Mouse (Mus musculus) kidney, adult 2 months (tissue): ENCODE data around the gene Tapt1. TPM values are rescaled to one million over a fixed set of nuclear protein-coding genes. Genes with fewer than 3 reads are reported as not detected.
A peak's percentile ranks its signal among the peaks of the same experiment; 100 is the strongest.

ENCODE experiments used
- DNase-seq: peaks from one replicate; pipeline ENCODE4 v3.0.0; 2021
- H3K27ac ChIP-seq: fragments of 200-500 bp; 2 replicates; pipeline ENCODE4 v1.5.1; 2012; ENCODE audit warnings: low read depth, low read length, control low read depth, inconsistent platforms; ENCODE audit not compliant: insufficient read depth
- H3K27me3 ChIP-seq: fragments of 200-500 bp; replicated peaks from 2 replicates; pipeline ENCODE4 v1.6.1; 2012; ENCODE audit warnings: mild to moderate bottlenecking, moderate library complexity, low read length, inconsistent platforms; ENCODE audit not compliant: control insufficient read depth, insufficient read depth
- H3K36me3 ChIP-seq: fragments of 200-500 bp; 2 replicates; pipeline ENCODE4 v1.6.1; 2012; ENCODE audit warnings: mild to moderate bottlenecking, moderate library complexity, low read length, inconsistent platforms; ENCODE audit not compliant: control insufficient read depth, insufficient read depth
- H3K4me1 ChIP-seq: fragments of 200-500 bp; 2 replicates; pipeline ENCODE4 v1.6.1; 2011; ENCODE audit warnings: low read length; ENCODE audit not compliant: control insufficient read depth, insufficient read depth
- H3K4me3 ChIP-seq: fragments of 200-500 bp; 2 replicates; pipeline ENCODE4 v1.5.1; 2011; ENCODE audit warnings: mild to moderate bottlenecking, low read depth, low read length, control low read depth; ENCODE audit not compliant: insufficient read depth
- CTCF ChIP-seq: fragments of 200-500 bp; conservative IDR thresholded peaks from 2 replicates; pipeline ENCODE4 v1.5.1; 2011; ENCODE audit warnings: low read depth, mild to moderate bottlenecking, control low read depth, low read length, moderate library complexity, mixed read lengths; ENCODE audit not compliant: insufficient read depth, insufficient read length
- POLR2A ChIP-seq: fragments of 200-500 bp; IDR thresholded peaks from one replicate; pipeline ENCODE4 v1.6.1; 2011; ENCODE audit warnings: low read depth, low read length, control low read depth
- WGBS: fragments of 180-500 bp; shearing (Covaris S2); methylation state at CpG from one replicate; pipeline ENCODE4 v1.1.7; 2018; 5-methylcytosine and 5-hydroxymethylcytosine counted together
- polyA plus RNA-seq: library from polyadenylated mRNA; depleted of rRNA; stranded (reverse); fragments of >200 nt; gene quantifications from 2 replicates; pipeline ENCODE4 v1.2.3, GENCODE M21; 2012

Gene Tapt1
- polyA plus RNA-seq, 1 experiment: 23.6 TPM

DNA sequence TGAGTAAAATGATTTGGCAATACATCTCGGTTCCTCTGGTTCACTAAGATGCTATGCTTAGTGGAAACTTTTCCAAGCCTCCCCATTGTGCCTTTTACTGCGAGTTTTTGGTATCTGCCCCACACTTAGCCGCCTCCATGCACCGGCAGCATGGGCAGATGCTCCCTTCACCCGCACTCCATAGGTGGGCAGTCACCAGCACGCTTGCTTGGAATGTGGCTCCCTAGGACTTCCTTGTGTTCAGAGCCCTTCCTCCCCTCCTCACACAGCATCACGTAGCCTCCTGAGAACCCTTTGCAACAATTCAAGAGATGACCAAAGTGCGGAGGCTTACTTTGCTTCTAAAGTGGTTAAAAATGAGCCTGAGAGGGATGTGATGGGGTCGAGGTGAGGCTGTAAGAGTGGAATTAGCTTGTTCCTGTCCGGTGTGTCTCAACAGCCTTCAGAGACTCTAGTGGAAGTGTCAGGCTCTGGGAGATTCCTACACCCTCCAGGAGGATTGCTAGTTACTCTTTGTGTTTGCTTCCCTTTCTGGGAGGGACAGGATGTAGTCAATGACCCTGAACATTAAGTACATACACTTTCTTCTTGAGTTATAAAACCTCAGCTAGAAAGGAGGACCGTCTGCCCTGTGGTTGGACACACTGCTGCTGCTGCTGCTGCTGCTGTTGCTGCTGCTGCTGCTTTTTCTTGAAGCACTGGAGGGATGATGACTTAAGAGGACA is 20.2 kb upstream of the Tapt1 start:
- WGBS: 21% methylated on average over 11 of the region's 11 CpGs
- Histone ChIP-seq H3K4me3 (no peak overlapping the region), H3K27me3 (no peaks in the 10 kb centered on the region), H3K4me1 (peaks cover 4% of the 10 kb centered on the region; the same call in 1 of the 2 replicates), H3K36me3 (no peaks in the 10 kb centered on the region), H3K27ac (no peak overlapping the region)
- DNase-seq: no peak
- TF ChIP-seq CTCF (no peak), POLR2A (no peak)

DNA sequence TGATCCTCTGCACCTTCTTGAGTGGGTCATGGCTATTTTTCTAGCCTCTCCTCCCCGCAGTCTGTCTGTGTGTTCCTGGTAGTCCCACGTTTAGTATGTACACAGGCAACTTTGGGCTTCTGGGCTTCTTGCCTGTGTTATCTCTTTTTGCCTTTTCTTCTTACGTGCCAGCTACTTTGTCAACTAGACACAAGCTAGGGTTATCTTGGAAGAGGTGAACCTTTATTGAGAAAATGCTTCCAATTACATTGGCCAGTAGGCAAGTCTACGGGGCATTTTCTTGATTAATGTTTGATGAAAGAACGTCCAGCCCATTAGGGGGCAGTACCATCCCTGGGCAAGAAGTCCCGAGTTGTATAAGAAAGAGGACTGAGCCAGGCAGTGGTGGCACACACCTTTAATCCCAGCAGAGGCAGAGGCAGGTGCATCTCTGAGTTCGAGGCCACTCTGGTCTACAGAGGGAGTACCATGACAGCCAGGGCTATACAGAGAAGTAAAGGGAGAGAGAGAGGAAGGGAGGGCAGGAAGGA is 18.5 kb upstream of the Tapt1 start:
- 62% methylated on average over 7 of the region's 7 CpGs for WGBS
- Histone ChIP-seq H3K4me1 (peaks cover 6% of the 10 kb centered on the region; the same call in 1 of the 2 replicates), H3K27ac (no peak overlapping the region), H3K36me3 (no peaks in the 10 kb centered on the region), H3K27me3 (no peaks in the 10 kb centered on the region), H3K4me3 (no peak overlapping the region)
- DNase-seq: peak; percentile 48
- TF ChIP-seq CTCF: peak; percentile 45
- no peak for TF ChIP-seq POLR2A

- Histone ChIP-seq H3K36me3 (no peaks in the 10 kb centered on the region), H3K27ac (no peak overlapping the region), H3K4me1 (peaks cover 17% of the 10 kb centered on the region), H3K27me3 (no peaks in the 10 kb centered on the region), H3K4me3 (no peak overlapping the region)
- 91% methylated on average over 4 of the region's 4 CpGs for WGBS
- no peak for DNase-seq
- TF ChIP-seq POLR2A (no peak), CTCF (no peak)
Measured at GRCm38 (mm10) chr5:44242828-44243227, 16.4 kb upstream of the Tapt1 start.

GRCm38 (mm10) chr5:44241726-44242125 is 15.3 kb upstream of the Tapt1 start:
- H3K27me3 ChIP-seq: no peaks in the 10 kb centered on the region
- no peaks in the 10 kb centered on the region for H3K36me3 ChIP-seq
- no peak overlapping the region for H3K27ac ChIP-seq
- WGBS: 98% methylated on average over 1 of the region's 1 CpGs
- no peak for DNase-seq
- peaks cover 17% of the 10 kb centered on the region for H3K4me1 ChIP-seq
- TF ChIP-seq POLR2A: no peak
- no peak for TF ChIP-seq CTCF
- H3K4me3 ChIP-seq: no peak overlapping the region

- DNase-seq: peak; percentile 87
- Histone ChIP-seq H3K4me3 (no peak overlapping the region), H3K27ac (peak overlapping the region; percentile 93), H3K4me1 (peaks cover 13% of the 10 kb centered on the region), H3K36me3 (no peaks in the 10 kb centered on the region), H3K27me3 (no peaks in the 10 kb centered on the region)
- TF ChIP-seq POLR2A (no peak), CTCF (no peak)
- 36% methylated on average over 7 of the region's 7 CpGs for WGBS
Measured at GRCm38 (mm10) chr5:44239187-44240136, 13.0 kb upstream of the Tapt1 start.

DNA sequence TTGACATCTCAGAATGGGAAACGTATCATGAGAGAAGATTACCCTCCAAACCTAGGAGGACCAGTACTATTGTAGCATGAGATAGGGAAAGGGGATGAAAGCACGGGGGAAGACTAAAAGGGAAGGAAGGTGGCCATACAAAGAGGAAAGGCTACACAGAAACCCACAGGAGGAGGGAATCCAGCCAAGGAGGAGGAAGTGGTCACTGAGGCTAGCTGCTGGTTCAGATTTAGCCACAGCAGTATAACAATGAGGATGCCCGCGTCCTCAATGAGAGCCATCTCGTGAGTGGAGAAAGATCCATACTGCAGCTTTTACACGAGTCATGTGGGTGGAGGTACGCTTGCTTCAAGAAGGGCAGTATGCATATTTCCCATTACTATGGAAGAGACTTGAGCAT is 11.8 kb upstream of the Tapt1 start:
- H3K4me1 ChIP-seq: peaks cover 13% of the 10 kb centered on the region
- H3K36me3 ChIP-seq: no peaks in the 10 kb centered on the region
- no peak overlapping the region for H3K27ac ChIP-seq
- DNase-seq: peak; percentile 14
- TF ChIP-seq POLR2A (no peak), CTCF (no peak)
- H3K27me3 ChIP-seq: no peaks in the 10 kb centered on the region
- WGBS: 86% methylated on average over 7 of the region's 7 CpGs
- H3K4me3 ChIP-seq: no peak overlapping the region
